Mouse (Mus musculus) neural tube, embryonic 14.5 days (tissue): Measurements from ENCODE around the gene Rpl35a. TPM values are rescaled to one million over a fixed set of nuclear protein-coding genes. Genes with fewer than 3 reads are reported as not detected.

Experiments
- ATAC-seq: fragments of 200-750 bp; cut with Nextera tagmentation; 2 replicates; pipeline ENCODE4 v1.8.0; 2017; ENCODE audit warnings: low read depth, mild to moderate bottlenecking, moderate TSS enrichment, moderate library complexity
- H3K27ac ChIP-seq: fragments of 300-500 bp; sonication (generic); 2 replicates; pipeline ENCODE4 v1.5.1; 2014; ENCODE audit warnings: low read depth, mild to moderate bottlenecking, control low read depth, low read length, moderate library complexity, mixed read lengths
- H3K27me3 ChIP-seq: fragments of 300-500 bp; sonication (generic); 2 replicates; pipeline ENCODE4 v1.6.1; 2014; ENCODE audit warnings: low read length; ENCODE audit not compliant: control insufficient read depth, insufficient read depth
- H3K36me3 ChIP-seq: fragments of 300-500 bp; sonication (generic); 2 replicates; pipeline ENCODE4 v1.6.1; 2014; ENCODE audit warnings: low read length, mixed read lengths; ENCODE audit not compliant: control insufficient read depth, insufficient read depth
- H3K4me1 ChIP-seq: fragments of 300-500 bp; sonication (generic); 2 replicates; pipeline ENCODE4 v1.6.1; 2014; ENCODE audit warnings: low read length; ENCODE audit not compliant: control insufficient read depth, insufficient read depth
- H3K4me2 ChIP-seq: fragments of 300-500 bp; sonication (generic); 2 replicates; pipeline ENCODE4 v1.6.1; 2014; ENCODE audit warnings: mild to moderate bottlenecking, low read depth, low read length, control low read depth
- H3K4me3 ChIP-seq: fragments of 300-500 bp; sonication (generic); 2 replicates; pipeline ENCODE4 v1.5.1; 2014; ENCODE audit warnings: low read depth, low read length, control low read depth, mixed read lengths
- H3K9ac ChIP-seq: fragments of 300-500 bp; sonication (generic); replicated peaks from 2 replicates; pipeline ENCODE4 v1.6.1; 2014; ENCODE audit warnings: low read depth, mild to moderate bottlenecking, control low read depth, low read length, mixed read lengths
- H3K9me3 ChIP-seq: fragments of 300-500 bp; sonication (generic); 2 replicates; pipeline ENCODE4 v1.6.1; 2016; ENCODE audit warnings: low read length; ENCODE audit not compliant: control insufficient read depth
- WGBS: fragments of 180-500 bp; shearing (Covaris S2); extraction: QIAGEN DNeasy Blood & Tissue Kit; methylation state at CpG from one replicate; pipeline ENCODE4 v1.1.7; 2014; 5-methylcytosine and 5-hydroxymethylcytosine counted together
- microRNA counts: library from miRNA; unstranded; fragments of <30 nt; microRNA quantifications from one replicate; lab custom pipeline; 2016
- microRNA-seq: library from miRNA; unstranded; fragments of <30 nt; microRNA quantifications from one replicate; pipeline ENCODE4, GENCODE M21; 2016
- polyA plus RNA-seq: library from polyadenylated mRNA; unstranded; fragments of >200 nt; fragmentation: Nextera tagmentation; extraction: Ambion mirVana; gene quantifications from 2 replicates; pipeline ENCODE4 v1.2.1, GENCODE M21; 2014

Rpl35a gene
- polyA plus RNA-seq, 1 experiment from 2014 or later: 450 TPM

- Histone ChIP-seq H3K9me3 (no peaks in the 10 kb centered on the region), H3K9ac (no peak overlapping the region), H3K27me3 (no peaks in the 10 kb centered on the region), H3K4me3 (no peak overlapping the region), H3K36me3 (peaks cover 12% of the 10 kb centered on the region), H3K27ac (no peak overlapping the region), H3K4me2 (no peak overlapping the region), H3K4me1 (no peaks in the 10 kb centered on the region)
- 66% methylated on average over 6 of the region's 6 CpGs for WGBS
- no peak for ATAC-seq
These were observed 19.8 kb downstream of the Rpl35a start for GRCm38 (mm10) chr16:33076078-33076477.

- H3K27ac ChIP-seq: no peak overlapping the region
- no peaks in the 10 kb centered on the region for H3K9me3 ChIP-seq
- WGBS: 92% methylated on average over 5 of the region's 5 CpGs
- H3K4me1 ChIP-seq: no peaks in the 10 kb centered on the region
- no peaks in the 10 kb centered on the region for H3K27me3 ChIP-seq
- H3K36me3 ChIP-seq: peaks cover 13% of the 10 kb centered on the region
- ATAC-seq: no peak
- H3K9ac ChIP-seq: no peak overlapping the region
- no peak overlapping the region for H3K4me2 ChIP-seq
- H3K4me3 ChIP-seq: no peak overlapping the region
These were observed 20.9 kb downstream of the Rpl35a start for GRCm38 (mm10) chr16:33077069-33077627.

GRCm38 (mm10) chr16:33080063-33080462 is 23.8 kb downstream of the Rpl35a start:
- Histone ChIP-seq H3K4me1 (no peaks in the 10 kb centered on the region), H3K27me3 (no peaks in the 10 kb centered on the region), H3K27ac (no peak overlapping the region), H3K36me3 (peaks cover 5% of the 10 kb centered on the region), H3K9me3 (no peaks in the 10 kb centered on the region), H3K9ac (no peak overlapping the region), H3K4me2 (no peak overlapping the region), H3K4me3 (no peak overlapping the region)
- 96% methylated on average over 7 of the region's 7 CpGs for WGBS
- no peak for ATAC-seq

GRCm38 (mm10) chr16:33082951-33083350 is 26.7 kb downstream of the Rpl35a start:
- Histone ChIP-seq H3K9ac (no peak overlapping the region), H3K27ac (no peak overlapping the region), H3K4me1 (no peaks in the 10 kb centered on the region), H3K27me3 (no peaks in the 10 kb centered on the region), H3K4me2 (no peak overlapping the region), H3K36me3 (peaks cover 4% of the 10 kb centered on the region; the same call in 1 of the 2 replicates), H3K9me3 (no peaks in the 10 kb centered on the region), H3K4me3 (no peak overlapping the region)
- ATAC-seq: no peak
- 93% methylated on average over 6 of the region's 6 CpGs for WGBS

GRCm38 (mm10) chr16:33083996-33084395 is 27.7 kb downstream of the Rpl35a start:
- Histone ChIP-seq H3K4me2 (no peak overlapping the region), H3K9me3 (no peaks in the 10 kb centered on the region), H3K4me3 (no peak overlapping the region), H3K4me1 (no peaks in the 10 kb centered on the region), H3K9ac (no peak overlapping the region), H3K27ac (no peak overlapping the region), H3K27me3 (no peaks in the 10 kb centered on the region), H3K36me3 (peaks cover 4% of the 10 kb centered on the region; the same call in 1 of the 2 replicates)
- 87% methylated on average over 2 of the region's 2 CpGs for WGBS
- ATAC-seq: no peak

- ATAC-seq: no peak
- Histone ChIP-seq H3K27me3 (no peaks in the 10 kb centered on the region), H3K4me3 (no peak overlapping the region), H3K9ac (no peak overlapping the region), H3K27ac (no peak overlapping the region), H3K4me2 (no peak overlapping the region), H3K9me3 (no peaks in the 10 kb centered on the region), H3K36me3 (peaks cover 9% of the 10 kb centered on the region), H3K4me1 (no peaks in the 10 kb centered on the region)
- WGBS: 85% methylated on average over 8 of the region's 8 CpGs
These were observed 29.4 kb downstream of the Rpl35a start for GRCm38 (mm10) chr16:33085666-33086065.

MicroRNAs encoded within 50 kb of the gene (microRNA counts, 519-probe panel; counts per million panel counts)
- not detected for microRNA mmu-miR-1947 (lab: Ali Mortazavi, UCI)

Small RNA genes within 50 kb of the gene (microRNA-seq; reads per million reads assigned to microRNA genes)
- gene Gm22231 (not detected), gene Mir1947 (2.3 reads per million)

Other genes with a start within 250 kb of the Rpl35a start
- gene Smbd1, start 246.0 kb upstream of the Rpl35a start, polyA plus RNA-seq: not detected in 2 replicates
- 136 and 147 TPM in 2 replicates for gene Fyttd1, start 179.0 kb upstream of the Rpl35a start, polyA plus RNA-seq
- gene Rubcn, start 178.7 kb upstream of the Rpl35a start, polyA plus RNA-seq: 29.1 and 34.0 TPM in 2 replicates
- 49.1 and 49.8 TPM in 2 replicates for gene Lrch3, start 142.4 kb upstream of the Rpl35a start, polyA plus RNA-seq
- gene Iqcg, start 235 bp upstream of the Rpl35a start, polyA plus RNA-seq: 5.8 and 6.6 TPM in 2 replicates
- 3.5 and 4.9 TPM in 2 replicates for gene Lmln, start 6.1 kb downstream of the Rpl35a start, polyA plus RNA-seq
- 15.1 and 21.6 TPM in 2 replicates for gene Osbpl11, start 128.6 kb downstream of the Rpl35a start, polyA plus RNA-seq
- gene Snx4, start 195.0 kb downstream of the Rpl35a start, polyA plus RNA-seq: 80.0 and 97.2 TPM in 2 replicates